In genomic region chr13:69532101-69532892, GRCm38 (mm10) we compare ENCODE assay signal across 7 mouse cellular contexts. TPM values are rescaled to one million over a fixed set of nuclear protein-coding genes. Genes with fewer than 3 reads are reported as not detected.
A peak's percentile ranks its signal among the peaks of the same experiment; 100 is the strongest.
DNase-seq lines count a peak whose midpoint lies in the region; ATAC-seq lines count a peak whose summit lies in the region.

No protein-coding gene starts in this region.

- no peak for DNase-seq in neural tube, embryonic 11.5 days (ENCODE audit: low spot score)
- no peak for DNase-seq in neural tube, embryonic 10.5 days (ENCODE audit: extremely low spot score, low spot score)
- DNase-seq in forebrain, embryonic 11.5 days (ENCODE audit: low spot score): no peak
- DNase-seq in yolk sac, embryonic 10.5 days (ENCODE audit: low spot score): no peak
- DNase-seq in right cerebral cortex, postnatal 10 days (ENCODE audit: low spot score in 2 of 2): no peak

- H3K36me3 ChIP-seq in neural tube, embryonic 11.5 days (ENCODE audit: control insufficient read depth, insufficient read depth, low read length): no peaks in the 10 kb centered on the region; the same call in 1 of the 2 replicates
- no peaks in the 10 kb centered on the region for H3K36me3 ChIP-seq in forebrain, embryonic 11.5 days (ENCODE audit: control insufficient read depth, insufficient read depth, low read length)
- H3K36me3 ChIP-seq in limb, embryonic 12.5 days: peaks cover 31% of the 10 kb centered on the region
- peaks cover 5% of the 10 kb centered on the region; the same call in 1 of the 2 replicates for H3K36me3 ChIP-seq in stomach, embryonic 16.5 days (ENCODE audit: control insufficient read depth, insufficient read depth, low read length)

- 26% methylated on average over 14 of the region's 14 CpGs for WGBS in neural tube, embryonic 11.5 days
- WGBS in forebrain, embryonic 11.5 days: 29% methylated on average over 14 of the region's 14 CpGs
- WGBS in limb, embryonic 12.5 days: 22% methylated on average over 14 of the region's 14 CpGs
- 11% methylated on average over 14 of the region's 14 CpGs for WGBS in stomach, embryonic 16.5 days

- no peaks in the 10 kb centered on the region for H3K9me3 ChIP-seq in neural tube, embryonic 11.5 days (ENCODE audit: control insufficient read depth, low read length)
- H3K9me3 ChIP-seq in forebrain, embryonic 11.5 days (ENCODE audit: control insufficient read depth, low read length): no peaks in the 10 kb centered on the region
- H3K9me3 ChIP-seq in limb, embryonic 12.5 days: no peaks in the 10 kb centered on the region
- no peaks in the 10 kb centered on the region for H3K9me3 ChIP-seq in stomach, embryonic 16.5 days (replicated peaks; ENCODE audit: control insufficient read depth, low read length)

- peak overlapping the region; percentile 42 for H3K9ac ChIP-seq in neural tube, embryonic 11.5 days (ENCODE audit: low read length)
- H3K9ac ChIP-seq in forebrain, embryonic 11.5 days (ENCODE audit: low read length): peak overlapping the region; percentile 89
- H3K9ac ChIP-seq in limb, embryonic 12.5 days (replicated peaks): peak overlapping the region; percentile 87
- peak overlapping the region; percentile 92 for H3K9ac ChIP-seq in stomach, embryonic 16.5 days (ENCODE audit: low read length)

- H3K4me3 ChIP-seq in neural tube, embryonic 11.5 days (ENCODE audit: low read depth, low read length): peak overlapping the region; percentile 96
- peak overlapping the region; percentile 97 for H3K4me3 ChIP-seq in forebrain, embryonic 11.5 days (ENCODE audit: low read depth, low read length)
- peak overlapping the region; percentile 95 for H3K4me3 ChIP-seq in limb, embryonic 12.5 days (replicated peaks)
- peak overlapping the region; percentile 77 for H3K4me3 ChIP-seq in stomach, embryonic 16.5 days (replicated peaks; ENCODE audit: low read length)

- peaks cover 29% of the 10 kb centered on the region for H3K4me1 ChIP-seq in neural tube, embryonic 11.5 days (ENCODE audit: control insufficient read depth, insufficient read depth, low read length)
- peaks cover 11% of the 10 kb centered on the region for H3K4me1 ChIP-seq in forebrain, embryonic 11.5 days (replicated peaks; ENCODE audit: control insufficient read depth, insufficient read depth, low read length)
- peaks cover 47% of the 10 kb centered on the region for H3K4me1 ChIP-seq in limb, embryonic 12.5 days (replicated peaks)
- H3K4me1 ChIP-seq in stomach, embryonic 16.5 days (ENCODE audit: control insufficient read depth, insufficient read depth, low read length): peaks cover 44% of the 10 kb centered on the region

- H3K27me3 ChIP-seq in neural tube, embryonic 11.5 days (ENCODE audit: control insufficient read depth, insufficient read depth, low read length): no peaks in the 10 kb centered on the region
- H3K27me3 ChIP-seq in forebrain, embryonic 11.5 days (ENCODE audit: control insufficient read depth, insufficient read depth, low read length): no peaks in the 10 kb centered on the region
- H3K27me3 ChIP-seq in limb, embryonic 12.5 days: no peaks in the 10 kb centered on the region
- H3K27me3 ChIP-seq in stomach, embryonic 16.5 days (ENCODE audit: control insufficient read depth, insufficient read depth, low read length): no peaks in the 10 kb centered on the region

- H3K27ac ChIP-seq in neural tube, embryonic 11.5 days (ENCODE audit: low read depth, low read length): no peak overlapping the region
- H3K27ac ChIP-seq in forebrain, embryonic 11.5 days (ENCODE audit: low read depth, low read length): no peak overlapping the region
- no peak overlapping the region for H3K27ac ChIP-seq in limb, embryonic 12.5 days
- H3K27ac ChIP-seq in stomach, embryonic 16.5 days (ENCODE audit: low read length): no peak overlapping the region

- ATAC-seq in neural tube, embryonic 11.5 days (ENCODE audit: insufficient read depth, low FRiP score, low TSS enrichment): no peak
- no peak for ATAC-seq in forebrain, embryonic 11.5 days (replicated peaks; ENCODE audit: low FRiP score)
- no peak for ATAC-seq in limb, embryonic 12.5 days (ENCODE audit: insufficient number of reproducible peaks, insufficient read depth, low FRiP score, low TSS enrichment, low read depth)
- ATAC-seq in stomach, embryonic 16.5 days (ENCODE audit: insufficient read depth, low FRiP score): no peak

- peak overlapping the region; percentile 90 for H3K4me2 ChIP-seq in neural tube, embryonic 11.5 days (ENCODE audit: low read depth)
- H3K4me2 ChIP-seq in forebrain, embryonic 11.5 days (ENCODE audit: low read depth, low read length, severe bottlenecking): peak overlapping the region; percentile 89
- H3K4me2 ChIP-seq in limb, embryonic 12.5 days: peak overlapping the region; percentile 96
- H3K4me2 ChIP-seq in stomach, embryonic 16.5 days (ENCODE audit: low read depth, low read length): peak overlapping the region; percentile 90

RNA-seq across cellular contexts. Expression of gene Nsun2, which starts 1.2 kb away (rescaled TPM):
- polyA plus RNA-seq in neural tube, embryonic 11.5 days (2014; fragmentation: Nextera tagmentation; extraction: Ambion mirVana): 139 and 143 TPM in 2 replicates
- polyA plus RNA-seq in forebrain, embryonic 11.5 days (2014; fragmentation: Nextera tagmentation; extraction: Ambion mirVana): 133 and 135 TPM in 2 replicates
- polyA plus RNA-seq in limb, embryonic 12.5 days (2016; fragmentation: Nextera tagmentation; extraction: Ambion mirVana): 130 and 131 TPM in 2 replicates
- polyA plus RNA-seq in stomach, embryonic 16.5 days (2015; fragmentation: Nextera tagmentation; extraction: Ambion mirVana): 108 and 114 TPM in 2 replicates

RNA-seq across cellular contexts. Expression of gene Tent4a, which starts 2.1 kb away (rescaled TPM):
- 8.5 and 10.5 TPM in 2 replicates for polyA plus RNA-seq in neural tube, embryonic 11.5 days (2014; fragmentation: Nextera tagmentation; extraction: Ambion mirVana)
- polyA plus RNA-seq in forebrain, embryonic 11.5 days (2014; fragmentation: Nextera tagmentation; extraction: Ambion mirVana): 8.7 and 9.6 TPM in 2 replicates
- polyA plus RNA-seq in limb, embryonic 12.5 days (2016; fragmentation: Nextera tagmentation; extraction: Ambion mirVana): 6.3 and 7.3 TPM in 2 replicates
- 4.3 and 4.8 TPM in 2 replicates for polyA plus RNA-seq in stomach, embryonic 16.5 days (2015; fragmentation: Nextera tagmentation; extraction: Ambion mirVana)

Comparison
In these comparisons a context has a peak if more than half of its experiments do, and no peak if none do; other contexts are left out.
1. H3K9ac ChIP-seq: peak in every context shown above with its lines; median percentile 92 in stomach, embryonic 16.5 days; 89 in forebrain, embryonic 11.5 days; 87 in limb, embryonic 12.5 days; 42 in neural tube, embryonic 11.5 days.